Mouse (Mus musculus) G1E (cell line): ENCODE data around the gene Lrp10.

Source experiments
- CTCF ChIP-seq: IDR thresholded peaks from 2 replicates; pipeline ENCODE4 v1.5.1; 2012; ENCODE audit warnings: low read depth, low read length, inconsistent platforms, mixed read lengths
- GATA1 ChIP-seq: IDR thresholded peaks from 2 replicates; pipeline ENCODE4 v1.6.1; 2012; ENCODE audit warnings: borderline replicate concordance, low read length, inconsistent platforms, mixed read lengths

GRCm38 (mm10) chr14:54516710-54517310, 52.9 kb downstream of the Lrp10 start:
- TF ChIP-seq CTCF, result no peak
- no peak for TF ChIP-seq GATA1
